Mouse (Mus musculus): ENCODE measurements at regions not wholly inside any gene's neighbourhood (a gene's known extent, or its start where the extent isn't known, plus 50 kb on each side); places are given as distances from the start of the nearest gene placed in this dataset.

DNA sequence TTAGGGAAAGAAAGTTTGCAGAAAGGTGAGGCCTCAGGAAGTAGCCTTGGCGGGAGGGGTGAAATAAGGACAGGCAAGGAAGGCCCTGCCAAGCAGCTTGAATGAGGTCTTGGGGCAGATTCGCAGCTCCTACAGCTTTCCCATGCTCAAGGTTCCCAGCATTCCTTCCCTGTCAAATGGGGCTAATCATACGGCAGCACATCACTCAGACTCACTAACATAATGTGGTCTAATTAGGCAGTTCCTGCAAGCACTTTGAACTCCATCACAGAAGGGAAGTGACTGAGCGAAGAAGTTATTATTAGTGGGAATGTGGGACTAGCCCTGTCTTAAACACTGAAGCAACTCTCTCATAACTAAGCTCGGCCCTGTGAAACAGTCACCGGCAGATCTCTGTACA, 87.1 kb upstream of the Gm10260 start:
- H3K9ac ChIP-seq (replicated peaks; ENCODE audit: low read depth, low read length) = no peak overlapping the region
- no peak for ATAC-seq (ENCODE audit: low read depth)
- no peak overlapping the region for H3K27ac ChIP-seq (ENCODE audit: low read depth, low read length)
- H3K27me3 ChIP-seq (ENCODE audit: control insufficient read depth, insufficient read depth, low read length) = no peaks in the 10 kb centered on the region
- H3K4me3 ChIP-seq (ENCODE audit: low read depth, low read length) = no peak overlapping the region
- no peak overlapping the region for H3K4me2 ChIP-seq (ENCODE audit: low read depth, low read length)
- 93% methylated on average over 6 of the region's 6 CpGs for WGBS
- no peaks in the 10 kb centered on the region for H3K36me3 ChIP-seq (ENCODE audit: control insufficient read depth, insufficient read depth, low read length)
- H3K9me3 ChIP-seq (ENCODE audit: control insufficient read depth, low read length) = no peaks in the 10 kb centered on the region
- H3K4me1 ChIP-seq (ENCODE audit: control insufficient read depth, insufficient read depth, low read length) = no peaks in the 10 kb centered on the region

DNA sequence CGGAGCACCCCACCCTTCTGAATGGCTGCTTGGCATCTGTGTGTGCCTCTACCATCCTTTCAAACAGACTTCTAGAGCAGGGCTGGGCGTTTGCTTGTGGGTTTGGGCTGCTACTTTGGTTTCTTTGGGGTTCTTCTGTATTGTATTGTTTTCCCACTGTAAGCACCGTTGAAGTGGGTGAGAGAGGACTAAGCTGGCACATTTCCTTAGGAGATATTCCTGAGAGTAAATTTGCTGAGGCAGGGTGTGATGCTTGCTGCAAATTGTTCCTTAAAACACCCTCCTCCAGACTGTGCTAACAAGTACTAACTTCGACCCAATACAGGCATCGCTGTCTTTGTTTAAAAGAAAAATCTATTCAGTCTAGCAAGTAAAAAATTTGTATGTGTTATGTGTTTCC, 84.7 kb upstream of the Gm10260 start:
- Histone ChIP-seq H3K27me3 (ENCODE audit: control insufficient read depth, insufficient read depth, low read length) (no peaks in the 10 kb centered on the region), H3K4me1 (ENCODE audit: control insufficient read depth, insufficient read depth, low read length) (no peaks in the 10 kb centered on the region), H3K27ac (ENCODE audit: low read depth, low read length) (no peak overlapping the region), H3K9ac (replicated peaks; ENCODE audit: low read depth, low read length) (no peak overlapping the region), H3K9me3 (ENCODE audit: control insufficient read depth, low read length) (no peaks in the 10 kb centered on the region), H3K36me3 (ENCODE audit: control insufficient read depth, insufficient read depth, low read length) (no peaks in the 10 kb centered on the region), H3K4me3 (ENCODE audit: low read depth, low read length) (no peak overlapping the region), H3K4me2 (ENCODE audit: low read depth, low read length) (no peak overlapping the region)
- 85% methylated on average over 5 of the region's 5 CpGs for WGBS
- ATAC-seq (ENCODE audit: low read depth) = no peak

DNA sequence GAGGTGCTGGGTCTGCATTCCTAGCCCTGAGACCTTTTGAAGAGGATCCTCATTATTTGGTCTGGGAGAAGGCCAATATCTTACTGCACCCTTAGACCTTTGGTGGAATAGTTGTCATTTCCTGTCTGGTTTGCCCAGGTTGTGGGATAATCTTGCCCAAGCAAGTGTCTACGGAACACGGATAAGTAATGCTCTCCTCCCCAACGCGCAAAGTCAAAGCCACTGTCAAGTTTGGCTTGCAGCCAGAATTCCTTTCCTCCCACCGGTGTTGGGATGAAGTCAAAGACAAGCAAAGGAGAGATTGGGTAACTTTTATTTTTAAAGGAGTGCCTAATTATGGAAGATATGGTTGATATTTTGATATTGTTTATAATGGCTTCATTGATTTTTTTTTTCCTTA, 82.4 kb upstream of the Gm10260 start:
- H3K4me3 ChIP-seq (ENCODE audit: low read depth, low read length) = no peak overlapping the region
- no peak overlapping the region for H3K27ac ChIP-seq (ENCODE audit: low read depth, low read length)
- H3K36me3 ChIP-seq (ENCODE audit: control insufficient read depth, insufficient read depth, low read length) = no peaks in the 10 kb centered on the region
- WGBS = 67% methylated on average over 5 of the region's 5 CpGs
- H3K9ac ChIP-seq (replicated peaks; ENCODE audit: low read depth, low read length) = no peak overlapping the region
- H3K4me1 ChIP-seq (ENCODE audit: control insufficient read depth, insufficient read depth, low read length) = no peaks in the 10 kb centered on the region
- no peak overlapping the region for H3K4me2 ChIP-seq (ENCODE audit: low read depth, low read length)
- no peak for ATAC-seq (ENCODE audit: low read depth)
- no peaks in the 10 kb centered on the region for H3K9me3 ChIP-seq (ENCODE audit: control insufficient read depth, low read length)
- no peaks in the 10 kb centered on the region for H3K27me3 ChIP-seq (ENCODE audit: control insufficient read depth, insufficient read depth, low read length)

DNA sequence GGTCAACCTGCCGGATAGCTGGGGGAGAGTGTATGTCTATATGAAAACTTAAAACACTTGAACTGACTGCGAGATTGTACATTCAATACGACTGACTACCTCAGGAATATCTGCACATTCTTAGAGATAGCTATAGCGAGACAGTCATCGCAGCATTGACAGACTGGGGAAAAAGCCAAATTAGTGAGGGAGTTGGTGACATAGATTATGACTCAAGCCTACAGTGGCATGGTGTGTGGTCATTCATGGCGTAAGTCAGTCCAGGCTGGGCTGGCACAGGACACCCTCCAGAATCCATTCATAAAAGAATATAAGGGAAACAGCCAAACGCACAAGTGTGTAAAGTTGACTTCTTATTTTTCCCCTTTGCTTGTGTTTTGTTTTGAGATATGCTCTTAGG, 81.1 kb upstream of the Gm10260 start:
- Histone ChIP-seq H3K27ac (ENCODE audit: low read depth, low read length) (no peak overlapping the region), H3K9me3 (ENCODE audit: control insufficient read depth, low read length) (no peaks in the 10 kb centered on the region), H3K36me3 (ENCODE audit: control insufficient read depth, insufficient read depth, low read length) (no peaks in the 10 kb centered on the region), H3K4me3 (ENCODE audit: low read depth, low read length) (no peak overlapping the region), H3K4me1 (ENCODE audit: control insufficient read depth, insufficient read depth, low read length) (no peaks in the 10 kb centered on the region), H3K4me2 (ENCODE audit: low read depth, low read length) (no peak overlapping the region), H3K9ac (replicated peaks; ENCODE audit: low read depth, low read length) (no peak overlapping the region), H3K27me3 (ENCODE audit: control insufficient read depth, insufficient read depth, low read length) (no peaks in the 10 kb centered on the region)
- 95% methylated on average over 7 of the region's 7 CpGs for WGBS
- no peak for ATAC-seq (ENCODE audit: low read depth)

DNA sequence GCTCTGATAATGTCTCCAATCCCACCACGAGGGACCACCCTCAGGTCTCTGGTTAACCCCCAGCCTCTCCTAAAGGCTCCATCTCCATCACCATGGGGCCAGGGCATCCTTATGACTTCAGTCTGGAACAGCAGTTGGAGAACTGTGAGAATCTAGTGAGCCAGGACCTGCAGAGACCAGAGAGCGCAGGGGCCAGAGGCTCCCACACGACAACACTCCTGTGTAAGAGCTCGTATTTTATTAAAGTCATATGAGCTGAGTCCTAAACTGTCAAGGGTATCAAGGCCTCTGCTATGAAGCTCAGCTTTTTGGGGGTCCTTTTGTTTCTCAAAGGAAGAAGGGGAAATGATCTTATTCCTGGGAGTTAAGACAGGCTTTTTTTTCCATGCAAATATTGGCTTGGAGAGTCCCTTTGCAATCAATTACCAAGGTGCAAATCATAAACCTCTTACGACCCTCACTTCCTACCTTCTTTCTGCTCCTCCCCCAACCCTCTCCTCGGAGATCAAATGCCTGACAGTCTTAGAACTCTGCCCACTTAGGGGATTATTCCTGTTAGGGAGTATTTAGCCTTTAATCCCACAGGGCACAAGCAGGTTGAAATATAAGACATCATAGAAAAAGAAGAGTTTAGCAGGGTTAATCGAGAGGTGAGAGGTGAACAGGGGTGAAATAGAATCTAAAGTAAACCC, 79.3 kb upstream of the Gm10260 start:
- H3K4me1 ChIP-seq (ENCODE audit: control insufficient read depth, insufficient read depth, low read length) = no peaks in the 10 kb centered on the region
- WGBS = 49% methylated on average over 7 of the region's 7 CpGs
- ATAC-seq (ENCODE audit: low read depth) = no peak
- H3K36me3 ChIP-seq (ENCODE audit: control insufficient read depth, insufficient read depth, low read length) = no peaks in the 10 kb centered on the region
- no peaks in the 10 kb centered on the region for H3K27me3 ChIP-seq (ENCODE audit: control insufficient read depth, insufficient read depth, low read length)
- H3K9me3 ChIP-seq (ENCODE audit: control insufficient read depth, low read length) = no peaks in the 10 kb centered on the region
- no peak overlapping the region for H3K27ac ChIP-seq (ENCODE audit: low read depth, low read length)
- no peak overlapping the region for H3K4me2 ChIP-seq (ENCODE audit: low read depth, low read length)
- no peak overlapping the region for H3K9ac ChIP-seq (replicated peaks; ENCODE audit: low read depth, low read length)
- no peak overlapping the region for H3K4me3 ChIP-seq (ENCODE audit: low read depth, low read length)

DNA sequence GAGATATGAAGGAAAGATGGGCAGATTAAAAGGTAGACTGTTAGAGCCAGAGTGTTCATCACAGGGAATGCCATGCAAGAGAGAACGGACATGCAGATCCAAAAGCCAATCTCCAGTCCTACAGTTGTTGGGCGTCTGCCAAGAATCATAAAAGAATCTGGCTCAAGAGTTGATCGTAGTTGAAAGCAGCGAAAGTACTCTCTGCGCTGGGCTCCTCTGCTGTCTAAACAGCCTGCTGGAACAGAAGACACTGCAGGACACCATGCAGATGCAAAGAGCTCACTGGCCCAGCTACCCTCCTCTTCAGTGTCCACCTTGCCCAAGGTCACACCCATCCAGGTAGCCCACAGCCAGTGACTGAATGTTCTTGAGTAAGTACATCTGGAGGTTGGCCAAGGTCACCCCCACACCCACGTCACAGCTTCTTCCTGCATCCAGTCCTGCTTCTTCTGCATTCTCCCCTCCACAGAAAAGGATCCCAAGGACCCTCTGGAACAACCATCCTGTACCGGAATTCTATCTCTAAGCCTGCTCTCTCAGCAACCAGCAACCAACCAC, 77.1 kb upstream of the Gm10260 start:
- Histone ChIP-seq H3K4me3 (ENCODE audit: low read depth, low read length) (no peak overlapping the region), H3K4me2 (ENCODE audit: low read depth, low read length) (no peak overlapping the region), H3K36me3 (ENCODE audit: control insufficient read depth, insufficient read depth, low read length) (no peaks in the 10 kb centered on the region), H3K9me3 (ENCODE audit: control insufficient read depth, low read length) (no peaks in the 10 kb centered on the region), H3K9ac (replicated peaks; ENCODE audit: low read depth, low read length) (no peak overlapping the region), H3K27me3 (ENCODE audit: control insufficient read depth, insufficient read depth, low read length) (no peaks in the 10 kb centered on the region), H3K27ac (ENCODE audit: low read depth, low read length) (no peak overlapping the region), H3K4me1 (ENCODE audit: control insufficient read depth, insufficient read depth, low read length) (no peaks in the 10 kb centered on the region)
- no peak for ATAC-seq (ENCODE audit: low read depth)
- WGBS = 69% methylated on average over 7 of the region's 7 CpGs

DNA sequence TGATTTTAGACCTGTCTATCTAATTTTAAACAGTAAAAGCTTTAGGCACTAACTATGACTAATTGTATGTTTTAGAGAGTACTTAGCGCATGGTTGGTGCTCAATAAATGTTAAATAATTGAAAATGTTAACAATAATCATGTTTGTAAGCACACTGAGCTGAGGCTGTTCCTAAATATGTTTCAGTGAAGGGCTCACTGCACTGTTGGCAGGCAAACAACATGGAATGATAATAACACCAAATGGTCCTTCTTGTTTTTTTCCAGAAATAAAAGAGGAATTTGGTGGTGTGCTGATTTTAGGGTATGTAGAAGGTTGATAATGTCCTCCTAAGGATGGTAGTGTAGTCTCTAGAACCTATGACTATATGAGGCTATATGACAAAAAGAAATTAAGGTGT, 72.0 kb upstream of the Gm10260 start:
- ATAC-seq (ENCODE audit: low read depth) = no peak

DNA sequence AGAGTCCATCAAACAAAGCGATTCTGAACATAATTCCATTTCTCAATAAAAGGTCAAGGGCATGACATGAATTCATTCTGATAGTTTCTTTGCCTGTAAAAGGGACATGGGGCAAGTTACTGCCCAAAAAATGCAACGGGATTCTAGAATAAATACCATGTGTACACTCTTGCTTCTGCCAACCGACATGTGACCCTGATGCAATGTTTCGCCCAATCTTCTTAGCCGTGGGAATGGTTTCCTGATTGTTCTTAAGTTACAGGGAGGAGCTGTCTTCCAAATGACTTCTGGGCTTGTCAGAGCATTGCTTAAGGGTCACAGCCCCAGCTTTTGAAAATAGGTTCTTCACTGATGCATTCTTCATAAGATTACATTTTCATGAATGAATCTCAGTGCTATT, 71.4 kb upstream of the Gm10260 start:
- no peaks in the 10 kb centered on the region for H3K36me3 ChIP-seq (ENCODE audit: control insufficient read depth, insufficient read depth, low read length)
- no peak overlapping the region for H3K27ac ChIP-seq (ENCODE audit: low read depth, low read length)
- WGBS = 80% methylated on average over 5 of the region's 5 CpGs
- H3K9me3 ChIP-seq (ENCODE audit: control insufficient read depth, low read length) = no peaks in the 10 kb centered on the region
- H3K4me2 ChIP-seq (ENCODE audit: low read depth, low read length) = no peak overlapping the region
- ATAC-seq (ENCODE audit: low read depth) = no peak
- H3K4me3 ChIP-seq (ENCODE audit: low read depth, low read length) = no peak overlapping the region
- H3K27me3 ChIP-seq (ENCODE audit: control insufficient read depth, insufficient read depth, low read length) = no peaks in the 10 kb centered on the region
- H3K9ac ChIP-seq (replicated peaks; ENCODE audit: low read depth, low read length) = no peak overlapping the region
- no peaks in the 10 kb centered on the region for H3K4me1 ChIP-seq (ENCODE audit: control insufficient read depth, insufficient read depth, low read length)

More for the DNA sequence above, 72.0 kb upstream of the Gm10260 start:
- H3K4me1 ChIP-seq (ENCODE audit: control insufficient read depth, insufficient read depth, low read length) = no peaks in the 10 kb centered on the region
- no peaks in the 10 kb centered on the region for H3K9me3 ChIP-seq (ENCODE audit: control insufficient read depth, low read length)
- H3K27me3 ChIP-seq (ENCODE audit: control insufficient read depth, insufficient read depth, low read length) = no peaks in the 10 kb centered on the region
- H3K4me2 ChIP-seq (ENCODE audit: low read depth, low read length) = no peak overlapping the region
- H3K9ac ChIP-seq (replicated peaks; ENCODE audit: low read depth, low read length) = no peak overlapping the region
- no peak overlapping the region for H3K27ac ChIP-seq (ENCODE audit: low read depth, low read length)
- 84% methylated on average over 1 of the region's 1 CpGs for WGBS
- H3K36me3 ChIP-seq (ENCODE audit: control insufficient read depth, insufficient read depth, low read length) = no peaks in the 10 kb centered on the region
- no peak overlapping the region for H3K4me3 ChIP-seq (ENCODE audit: low read depth, low read length)

DNA sequence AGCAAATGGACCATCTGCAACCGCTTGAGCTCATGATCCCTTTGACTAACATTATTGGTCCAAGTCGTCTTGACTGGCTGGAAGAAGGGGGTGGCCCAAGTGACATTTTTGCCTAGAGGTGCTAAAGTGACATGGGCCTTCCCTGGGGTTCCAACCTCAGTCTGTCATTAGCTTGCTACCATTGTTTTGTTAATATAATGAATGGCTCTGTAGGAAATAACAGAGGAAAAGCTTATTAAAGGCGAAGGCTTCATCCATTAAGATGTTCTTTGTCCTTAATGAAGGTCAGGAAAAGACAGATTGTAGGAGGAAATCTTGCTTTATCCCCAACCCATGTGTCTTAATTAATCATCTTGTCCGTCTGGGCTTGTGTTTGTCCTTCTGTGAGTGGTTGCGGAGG, 69.1 kb upstream of the Gm10260 start:
- Histone ChIP-seq H3K27me3 (ENCODE audit: control insufficient read depth, insufficient read depth, low read length) (no peaks in the 10 kb centered on the region), H3K4me2 (ENCODE audit: low read depth, low read length) (no peak overlapping the region), H3K36me3 (ENCODE audit: control insufficient read depth, insufficient read depth, low read length) (no peaks in the 10 kb centered on the region), H3K4me3 (ENCODE audit: low read depth, low read length) (no peak overlapping the region), H3K9me3 (ENCODE audit: control insufficient read depth, low read length) (no peaks in the 10 kb centered on the region), H3K9ac (replicated peaks; ENCODE audit: low read depth, low read length) (no peak overlapping the region), H3K27ac (ENCODE audit: low read depth, low read length) (no peak overlapping the region), H3K4me1 (ENCODE audit: control insufficient read depth, insufficient read depth, low read length) (peaks cover 13% of the 10 kb centered on the region)
- ATAC-seq (ENCODE audit: low read depth) = no peak
- WGBS = 42% methylated on average over 5 of the region's 5 CpGs
